Mouse (Mus musculus): ENCODE data around the gene Rbm15b.

DNA sequence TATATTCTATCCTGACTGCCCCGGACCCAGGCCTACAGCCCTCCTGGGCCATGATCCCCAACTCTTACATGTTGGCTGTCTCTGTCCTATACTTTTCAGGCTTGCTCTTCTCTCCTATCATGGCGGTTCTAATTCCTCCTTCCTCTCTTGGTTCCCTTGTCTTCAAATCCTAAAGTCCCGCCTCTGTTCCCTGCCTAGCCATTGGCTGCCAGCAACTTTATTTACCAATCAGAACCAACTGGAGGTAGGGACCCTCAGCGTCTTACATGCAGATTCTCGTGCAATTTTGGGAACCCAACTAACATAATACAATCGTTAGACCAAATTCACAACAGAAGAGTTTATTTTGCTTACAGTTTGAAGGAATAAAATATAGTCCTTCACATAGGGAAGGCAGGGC, 44.4 kb downstream of the Rbm15b start:
- no peak for TF ChIP-seq POLR2A (IDR thresholded peaks at IDR 0.05; ENCODE audit: control insufficient read depth, extremely low read depth, insufficient read depth, low read length, poor library complexity)
- TF ChIP-seq CTCF (IDR thresholded peaks at IDR 0.05; ENCODE audit: borderline replicate concordance, control insufficient read depth, extremely low read depth, insufficient read depth, low read length, poor library complexity): no peak
